Mouse (Mus musculus) 3T3-L1 (cell line): ENCODE data around the gene Tada3.
"Not testable (repeated sequence)": the region's sequence is repeated elsewhere in the genome, so short reads cannot be mapped to it uniquely, and the experiment has no call there.

Source experiments
- DNase-seq: peaks from one replicate; pipeline ENCODE4 v3.0.0-alpha.2; 2015; ENCODE audit warnings: low read depth, low spot score

The Tada3 gene

GRCm38 (mm10) chr6:113343177-113344092, 34.2 kb downstream of the Tada3 start, which contains the start of gene Camk1:
Gene Camk1 (minus strand): TSS chr6:113343984.
- DNase-seq = peak; percentile 84

GRCm38 (mm10) chr6:113342297-113342696, 35.4 kb downstream of the Tada3 start:
- no peak for DNase-seq

- DNase-seq = no peak
Measured at GRCm38 (mm10) chr6:113341574-113341973, 36.1 kb downstream of the Tada3 start.

GRCm38 (mm10) chr6:113336852-113337620, 40.6 kb downstream of the Tada3 start:
- no peak for DNase-seq

GRCm38 (mm10) chr6:113334216-113334615, 43.5 kb downstream of the Tada3 start:
- DNase-seq = no peak

- DNase-seq = peak; percentile 35
Measured at GRCm38 (mm10) chr6:113333137-113333950, 44.3 kb downstream of the Tada3 start.

- DNase-seq = not testable (repeated sequence)
Measured at GRCm38 (mm10) chr6:113332734-113333133, 44.9 kb downstream of the Tada3 start.

- DNase-seq = no peak
Measured at GRCm38 (mm10) chr6:113331721-113332120, 46.0 kb downstream of the Tada3 start.

GRCm38 (mm10) chr6:113330547-113330946, 47.1 kb downstream of the Tada3 start:
- DNase-seq = peak; percentile 45

GRCm38 (mm10) chr6:113329396-113329795, 48.3 kb downstream of the Tada3 start:
- no peak for DNase-seq

GRCm38 (mm10) chr6:113326533-113327315, 51.0 kb downstream of the Tada3 start, which contains the start of gene Ogg1:
Gene Ogg1 (plus strand): TSS chr6:113326972.
- DNase-seq = peak; percentile 100
